Mouse (Mus musculus): Measurements from ENCODE around the gene Rps15. TPM values are rescaled to one million over a fixed set of nuclear protein-coding genes. Genes with fewer than 3 reads are reported as not detected.

The Rps15 gene
- polyA plus RNA-seq, 1 experiment from 2014 or later: 527 TPM

GRCm38 (mm10) chr10:80304458-80304857 is 12.2 kb downstream of the Rps15 start:
- H3K36me3 ChIP-seq (ENCODE audit: control insufficient read depth, insufficient read depth, low read length): peaks cover 48% of the 10 kb centered on the region
- H3K4me3 ChIP-seq (ENCODE audit: low read length): no peak overlapping the region
- peaks cover 36% of the 10 kb centered on the region for H3K4me1 ChIP-seq (ENCODE audit: control insufficient read depth, insufficient read depth, low read depth, low read length)
- H3K9ac ChIP-seq (ENCODE audit: low read depth, low read length): peak overlapping the region; percentile 45; the same call in 1 of the 2 replicates
- H3K9me3 ChIP-seq (ENCODE audit: control insufficient read depth, low read length): no peaks in the 10 kb centered on the region
- H3K27me3 ChIP-seq (replicated peaks; ENCODE audit: control insufficient read depth, insufficient read depth, low read length): no peaks in the 10 kb centered on the region
- H3K27ac ChIP-seq (ENCODE audit: low read depth, low read length): no peak overlapping the region
- peak overlapping the region; percentile 31 for H3K4me2 ChIP-seq (ENCODE audit: low read length)
- 43% methylated on average over 12 of the region's 12 CpGs for WGBS
- ATAC-seq: no peak

GRCm38 (mm10) chr10:80304862-80305261 is 12.6 kb downstream of the Rps15 start:
- H3K4me1 ChIP-seq (ENCODE audit: control insufficient read depth, insufficient read depth, low read depth, low read length): peaks cover 36% of the 10 kb centered on the region
- 28% methylated on average over 25 of the region's 25 CpGs for WGBS
- H3K27ac ChIP-seq (ENCODE audit: low read depth, low read length): no peak overlapping the region
- H3K4me2 ChIP-seq (ENCODE audit: low read length): peak overlapping the region; percentile 31
- peak overlapping the region; percentile 45; the same call in 1 of the 2 replicates for H3K9ac ChIP-seq (ENCODE audit: low read depth, low read length)
- no peaks in the 10 kb centered on the region for H3K27me3 ChIP-seq (replicated peaks; ENCODE audit: control insufficient read depth, insufficient read depth, low read length)
- peaks cover 50% of the 10 kb centered on the region for H3K36me3 ChIP-seq (ENCODE audit: control insufficient read depth, insufficient read depth, low read length)
- H3K9me3 ChIP-seq (ENCODE audit: control insufficient read depth, low read length): no peaks in the 10 kb centered on the region
- no peak overlapping the region for H3K4me3 ChIP-seq (ENCODE audit: low read length)
- ATAC-seq: no peak

- Histone ChIP-seq H3K27ac (ENCODE audit: low read depth, low read length) (no peak overlapping the region), H3K4me2 (ENCODE audit: low read length) (no peak overlapping the region), H3K27me3 (replicated peaks; ENCODE audit: control insufficient read depth, insufficient read depth, low read length) (no peaks in the 10 kb centered on the region), H3K36me3 (ENCODE audit: control insufficient read depth, insufficient read depth, low read length) (peaks cover 92% of the 10 kb centered on the region), H3K4me3 (ENCODE audit: low read length) (no peak overlapping the region), H3K9me3 (ENCODE audit: control insufficient read depth, low read length) (no peaks in the 10 kb centered on the region), H3K9ac (ENCODE audit: low read depth, low read length) (no peak overlapping the region), H3K4me1 (ENCODE audit: control insufficient read depth, insufficient read depth, low read depth, low read length) (peaks cover 4% of the 10 kb centered on the region; the same call in 1 of the 2 replicates)
- ATAC-seq: no peak
- 80% methylated on average over 16 of the region's 16 CpGs for WGBS
Observed at GRCm38 (mm10) chr10:80311560-80311959, 19.3 kb downstream of the Rps15 start.

- 0 out of 2 replicates have a peak overlapping the region, but pooled peaks have one; percentile 13 for H3K9ac ChIP-seq (ENCODE audit: low read depth, low read length)
- H3K4me3 ChIP-seq (ENCODE audit: low read length): no peak overlapping the region; the same call in 1 of the 2 replicates
- 69% methylated on average over 53 of the region's 54 CpGs for WGBS
- H3K4me2 ChIP-seq (ENCODE audit: low read length): no peak overlapping the region
- no peaks in the 10 kb centered on the region for H3K27me3 ChIP-seq (replicated peaks; ENCODE audit: control insufficient read depth, insufficient read depth, low read length)
- H3K27ac ChIP-seq (ENCODE audit: low read depth, low read length): no peak overlapping the region
- no peak for ATAC-seq
- H3K4me1 ChIP-seq (ENCODE audit: control insufficient read depth, insufficient read depth, low read depth, low read length): peaks cover 4% of the 10 kb centered on the region; the same call in 1 of the 2 replicates
- no peaks in the 10 kb centered on the region for H3K9me3 ChIP-seq (ENCODE audit: control insufficient read depth, low read length)
- peaks cover 91% of the 10 kb centered on the region for H3K36me3 ChIP-seq (ENCODE audit: control insufficient read depth, insufficient read depth, low read length)
Observed at GRCm38 (mm10) chr10:80312586-80313504, 20.6 kb downstream of the Rps15 start.

GRCm38 (mm10) chr10:80313627-80314201 is 21.5 kb downstream of the Rps15 start:
- no peaks in the 10 kb centered on the region for H3K27me3 ChIP-seq (replicated peaks; ENCODE audit: control insufficient read depth, insufficient read depth, low read length)
- no peaks in the 10 kb centered on the region for H3K9me3 ChIP-seq (ENCODE audit: control insufficient read depth, low read length)
- peaks cover 84% of the 10 kb centered on the region for H3K36me3 ChIP-seq (ENCODE audit: control insufficient read depth, insufficient read depth, low read length)
- no peak overlapping the region for H3K4me3 ChIP-seq (ENCODE audit: low read length)
- no peak overlapping the region for H3K4me2 ChIP-seq (ENCODE audit: low read length)
- ATAC-seq: no peak
- 54% methylated on average over 20 of the region's 20 CpGs for WGBS
- no peak overlapping the region for H3K27ac ChIP-seq (ENCODE audit: low read depth, low read length)
- H3K4me1 ChIP-seq (ENCODE audit: control insufficient read depth, insufficient read depth, low read depth, low read length): peaks cover 4% of the 10 kb centered on the region; the same call in 1 of the 2 replicates
- peak overlapping the region; percentile 11; the same call in 1 of the 2 replicates for H3K9ac ChIP-seq (ENCODE audit: low read depth, low read length)

GRCm38 (mm10) chr10:80314494-80315001 is 22.3 kb downstream of the Rps15 start:
- peaks cover 76% of the 10 kb centered on the region for H3K36me3 ChIP-seq (ENCODE audit: control insufficient read depth, insufficient read depth, low read length)
- WGBS: 57% methylated on average over 16 of the region's 16 CpGs

GRCm38 (mm10) chr10:80315315-80315714 is 23.1 kb downstream of the Rps15 start:
- H3K9ac ChIP-seq (ENCODE audit: low read depth, low read length): no peak overlapping the region
- no peak for ATAC-seq
- no peaks in the 10 kb centered on the region for H3K9me3 ChIP-seq (ENCODE audit: control insufficient read depth, low read length)
- no peak overlapping the region for H3K4me3 ChIP-seq (ENCODE audit: low read length)
- H3K36me3 ChIP-seq (ENCODE audit: control insufficient read depth, insufficient read depth, low read length): peaks cover 73% of the 10 kb centered on the region
- no peak overlapping the region for H3K27ac ChIP-seq (ENCODE audit: low read depth, low read length)
- no peaks in the 10 kb centered on the region for H3K27me3 ChIP-seq (replicated peaks; ENCODE audit: control insufficient read depth, insufficient read depth, low read length)
- H3K4me1 ChIP-seq (ENCODE audit: control insufficient read depth, insufficient read depth, low read depth, low read length): peaks cover 13% of the 10 kb centered on the region
- no peak overlapping the region for H3K4me2 ChIP-seq (ENCODE audit: low read length)
- WGBS: 55% methylated on average over 27 of the region's 27 CpGs

More at GRCm38 (mm10) chr10:80314494-80315001, 22.3 kb downstream of the Rps15 start:
- no peak overlapping the region for H3K9ac ChIP-seq (ENCODE audit: low read depth, low read length)
- H3K4me2 ChIP-seq (ENCODE audit: low read length): no peak overlapping the region
- no peak for ATAC-seq
- no peak overlapping the region for H3K4me3 ChIP-seq (ENCODE audit: low read length)
- H3K27ac ChIP-seq (ENCODE audit: low read depth, low read length): no peak overlapping the region
- H3K9me3 ChIP-seq (ENCODE audit: control insufficient read depth, low read length): no peaks in the 10 kb centered on the region
- H3K4me1 ChIP-seq (ENCODE audit: control insufficient read depth, insufficient read depth, low read depth, low read length): peaks cover 8% of the 10 kb centered on the region
- no peaks in the 10 kb centered on the region for H3K27me3 ChIP-seq (replicated peaks; ENCODE audit: control insufficient read depth, insufficient read depth, low read length)

GRCm38 (mm10) chr10:80316359-80316781 is 24.1 kb downstream of the Rps15 start:
- H3K9me3 ChIP-seq (ENCODE audit: control insufficient read depth, low read length): no peaks in the 10 kb centered on the region
- peak overlapping the region; percentile 54 for H3K27ac ChIP-seq (ENCODE audit: low read depth, low read length)
- no peaks in the 10 kb centered on the region for H3K27me3 ChIP-seq (replicated peaks; ENCODE audit: control insufficient read depth, insufficient read depth, low read length)
- no peak overlapping the region for H3K4me2 ChIP-seq (ENCODE audit: low read length)
- H3K9ac ChIP-seq (ENCODE audit: low read depth, low read length): no peak overlapping the region
- 28% methylated on average over 11 of the region's 11 CpGs for WGBS
- H3K36me3 ChIP-seq (ENCODE audit: control insufficient read depth, insufficient read depth, low read length): peaks cover 63% of the 10 kb centered on the region
- no peak for ATAC-seq
- H3K4me1 ChIP-seq (ENCODE audit: control insufficient read depth, insufficient read depth, low read depth, low read length): peaks cover 13% of the 10 kb centered on the region
- H3K4me3 ChIP-seq (ENCODE audit: low read length): no peak overlapping the region

- peaks cover 13% of the 10 kb centered on the region for H3K4me1 ChIP-seq (ENCODE audit: control insufficient read depth, insufficient read depth, low read depth, low read length)
- no peak for ATAC-seq
- peaks cover 56% of the 10 kb centered on the region for H3K36me3 ChIP-seq (ENCODE audit: control insufficient read depth, insufficient read depth, low read length)
- no peak overlapping the region for H3K4me2 ChIP-seq (ENCODE audit: low read length)
- H3K27me3 ChIP-seq (replicated peaks; ENCODE audit: control insufficient read depth, insufficient read depth, low read length): no peaks in the 10 kb centered on the region
- no peaks in the 10 kb centered on the region for H3K9me3 ChIP-seq (ENCODE audit: control insufficient read depth, low read length)
- H3K4me3 ChIP-seq (ENCODE audit: low read length): no peak overlapping the region
- H3K27ac ChIP-seq (ENCODE audit: low read depth, low read length): no peak overlapping the region
- 53% methylated on average over 9 of the region's 10 CpGs for WGBS
- H3K9ac ChIP-seq (ENCODE audit: low read depth, low read length): no peak overlapping the region
Observed at GRCm38 (mm10) chr10:80317011-80317410, 24.8 kb downstream of the Rps15 start.

Data from hindbrain, embryonic 16.5 days (tissue).